Mouse (Mus musculus) neural tube, embryonic 14.5 days (tissue): ENCODE results near the gene Cadps. TPM values are rescaled to one million over a fixed set of nuclear protein-coding genes. Genes with fewer than 3 reads are reported as not detected.
A peak's percentile ranks its signal among the peaks of the same experiment; 100 is the strongest.

Experiments
- ATAC-seq: fragments of 200-750 bp; cut with Nextera tagmentation; 2 replicates; pipeline ENCODE4 v1.8.0; 2017; ENCODE audit warnings: low read depth, mild to moderate bottlenecking, moderate TSS enrichment, moderate library complexity
- H3K27ac ChIP-seq: fragments of 300-500 bp; sonication (generic); 2 replicates; pipeline ENCODE4 v1.5.1; 2014; ENCODE audit warnings: low read depth, mild to moderate bottlenecking, control low read depth, low read length, moderate library complexity, mixed read lengths
- H3K27me3 ChIP-seq: fragments of 300-500 bp; sonication (generic); 2 replicates; pipeline ENCODE4 v1.6.1; 2014; ENCODE audit warnings: low read length; ENCODE audit not compliant: control insufficient read depth, insufficient read depth
- H3K36me3 ChIP-seq: fragments of 300-500 bp; sonication (generic); 2 replicates; pipeline ENCODE4 v1.6.1; 2014; ENCODE audit warnings: low read length, mixed read lengths; ENCODE audit not compliant: control insufficient read depth, insufficient read depth
- H3K4me1 ChIP-seq: fragments of 300-500 bp; sonication (generic); 2 replicates; pipeline ENCODE4 v1.6.1; 2014; ENCODE audit warnings: low read length; ENCODE audit not compliant: control insufficient read depth, insufficient read depth
- H3K4me2 ChIP-seq: fragments of 300-500 bp; sonication (generic); 2 replicates; pipeline ENCODE4 v1.6.1; 2014; ENCODE audit warnings: mild to moderate bottlenecking, low read depth, low read length, control low read depth
- H3K4me3 ChIP-seq: fragments of 300-500 bp; sonication (generic); 2 replicates; pipeline ENCODE4 v1.5.1; 2014; ENCODE audit warnings: low read depth, low read length, control low read depth, mixed read lengths
- H3K9ac ChIP-seq: fragments of 300-500 bp; sonication (generic); replicated peaks from 2 replicates; pipeline ENCODE4 v1.6.1; 2014; ENCODE audit warnings: low read depth, mild to moderate bottlenecking, control low read depth, low read length, mixed read lengths
- H3K9me3 ChIP-seq: fragments of 300-500 bp; sonication (generic); 2 replicates; pipeline ENCODE4 v1.6.1; 2016; ENCODE audit warnings: low read length; ENCODE audit not compliant: control insufficient read depth
- WGBS: fragments of 180-500 bp; shearing (Covaris S2); extraction: QIAGEN DNeasy Blood & Tissue Kit; methylation state at CpG from one replicate; pipeline ENCODE4 v1.1.7; 2014; 5-methylcytosine and 5-hydroxymethylcytosine counted together
- polyA plus RNA-seq: library from polyadenylated mRNA; unstranded; fragments of >200 nt; fragmentation: Nextera tagmentation; extraction: Ambion mirVana; gene quantifications from 2 replicates; pipeline ENCODE4 v1.2.1, GENCODE M21; 2014

The Cadps gene
- polyA plus RNA-seq, 1 experiment from 2014 or later, result 86.2 TPM

DNA sequence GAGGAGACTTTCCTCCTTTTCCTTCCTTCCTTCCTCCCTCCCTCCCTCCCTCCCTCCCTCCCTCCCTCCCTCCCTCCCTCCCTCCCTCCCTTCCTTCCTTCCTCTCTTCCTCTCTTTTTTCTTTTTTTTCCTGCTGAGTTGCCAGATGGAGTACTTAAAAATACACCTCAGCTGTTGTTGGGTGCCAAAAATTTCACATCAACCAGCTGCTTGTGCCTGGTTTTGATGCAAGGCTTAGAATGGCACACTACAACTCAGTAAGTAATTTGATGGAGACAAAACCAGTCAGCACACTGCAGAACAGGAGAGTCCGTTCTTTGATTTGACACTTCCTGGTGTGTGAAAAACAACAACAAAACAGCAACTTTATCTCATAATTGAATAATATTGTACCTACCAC, 42.9 kb downstream of the Cadps start:
- Histone ChIP-seq H3K9ac (no peak overlapping the region), H3K27me3 (no peaks in the 10 kb centered on the region), H3K27ac (no peak overlapping the region), H3K4me2 (no peak overlapping the region), H3K9me3 (no peaks in the 10 kb centered on the region), H3K4me3 (no peak overlapping the region), H3K4me1 (no peaks in the 10 kb centered on the region), H3K36me3 (no peaks in the 10 kb centered on the region)
- 79% methylated on average over 1 of the region's 1 CpGs for WGBS
- ATAC-seq, result no peak

GRCm38 (mm10) chr14:12777990-12778389, 44.9 kb downstream of the Cadps start:
- Histone ChIP-seq H3K4me1 (no peaks in the 10 kb centered on the region), H3K27ac (no peak overlapping the region), H3K27me3 (no peaks in the 10 kb centered on the region), H3K4me2 (no peak overlapping the region), H3K4me3 (no peak overlapping the region), H3K9me3 (no peaks in the 10 kb centered on the region), H3K9ac (no peak overlapping the region), H3K36me3 (no peaks in the 10 kb centered on the region)
- WGBS, result 77% methylated on average over 4 of the region's 4 CpGs
- ATAC-seq, result no peak

DNA sequence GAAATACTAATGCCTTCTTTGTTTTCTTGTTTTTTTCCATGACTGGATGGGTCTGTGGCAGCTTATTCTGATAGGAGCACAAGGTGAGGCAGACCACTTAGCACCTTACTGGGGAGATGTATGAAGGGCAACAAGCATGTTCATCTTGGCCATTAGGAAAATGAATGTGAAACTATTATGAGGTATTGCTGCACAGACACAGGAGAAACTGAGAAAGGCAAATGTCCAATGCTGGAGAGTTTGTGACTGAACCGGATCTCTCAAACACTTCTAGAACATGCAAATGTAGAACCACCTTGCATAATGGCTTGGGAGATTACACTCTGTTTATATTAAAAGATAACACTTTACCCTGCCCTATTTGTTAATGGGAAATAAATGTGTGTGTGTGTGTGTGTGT, 54.0 kb downstream of the Cadps start:
- Histone ChIP-seq H3K36me3 (no peaks in the 10 kb centered on the region), H3K4me3 (no peak overlapping the region), H3K9me3 (no peaks in the 10 kb centered on the region), H3K27me3 (no peaks in the 10 kb centered on the region), H3K4me2 (no peak overlapping the region), H3K9ac (no peak overlapping the region), H3K27ac (no peak overlapping the region), H3K4me1 (no peaks in the 10 kb centered on the region)
- WGBS, result 91% methylated on average over 1 of the region's 1 CpGs
- no peak for ATAC-seq

GRCm38 (mm10) chr14:12753237-12753636, 69.6 kb downstream of the Cadps start:
- no peak for ATAC-seq
- WGBS, result 91% methylated on average over 4 of the region's 4 CpGs
- no peak overlapping the region for H3K27ac ChIP-seq

DNA sequence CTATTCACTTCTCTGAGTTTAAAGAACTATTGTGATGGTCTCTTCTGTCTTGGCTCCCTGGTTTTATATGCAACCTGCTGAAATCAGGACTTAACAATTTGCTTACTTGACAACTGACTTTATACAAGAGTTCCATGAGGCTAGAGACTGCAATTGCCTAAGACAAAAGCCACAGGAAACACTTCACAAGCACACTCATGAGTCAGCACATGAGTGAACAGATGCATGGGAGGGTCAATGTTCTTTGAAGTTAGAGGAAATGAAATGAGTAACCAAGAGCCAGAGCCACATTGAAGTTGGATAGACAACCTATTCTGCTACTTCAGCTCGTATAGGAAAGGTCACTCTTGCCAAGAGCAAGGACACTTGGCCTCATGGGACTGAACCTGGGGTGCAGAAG, 71.1 kb downstream of the Cadps start:
- no peak overlapping the region for H3K4me2 ChIP-seq
- H3K4me1 ChIP-seq, result no peaks in the 10 kb centered on the region
- no peaks in the 10 kb centered on the region for H3K36me3 ChIP-seq
- 61% methylated on average over 1 of the region's 1 CpGs for WGBS
- ATAC-seq, result no peak
- no peaks in the 10 kb centered on the region for H3K9me3 ChIP-seq
- H3K4me3 ChIP-seq, result no peak overlapping the region
- H3K9ac ChIP-seq, result no peak overlapping the region
- no peak overlapping the region for H3K27ac ChIP-seq
- H3K27me3 ChIP-seq, result no peaks in the 10 kb centered on the region

More at GRCm38 (mm10) chr14:12753237-12753636, 69.6 kb downstream of the Cadps start:
- Histone ChIP-seq H3K4me1 (no peaks in the 10 kb centered on the region), H3K4me3 (no peak overlapping the region), H3K9me3 (no peaks in the 10 kb centered on the region), H3K36me3 (no peaks in the 10 kb centered on the region), H3K4me2 (no peak overlapping the region), H3K9ac (no peak overlapping the region), H3K27me3 (no peaks in the 10 kb centered on the region)

DNA sequence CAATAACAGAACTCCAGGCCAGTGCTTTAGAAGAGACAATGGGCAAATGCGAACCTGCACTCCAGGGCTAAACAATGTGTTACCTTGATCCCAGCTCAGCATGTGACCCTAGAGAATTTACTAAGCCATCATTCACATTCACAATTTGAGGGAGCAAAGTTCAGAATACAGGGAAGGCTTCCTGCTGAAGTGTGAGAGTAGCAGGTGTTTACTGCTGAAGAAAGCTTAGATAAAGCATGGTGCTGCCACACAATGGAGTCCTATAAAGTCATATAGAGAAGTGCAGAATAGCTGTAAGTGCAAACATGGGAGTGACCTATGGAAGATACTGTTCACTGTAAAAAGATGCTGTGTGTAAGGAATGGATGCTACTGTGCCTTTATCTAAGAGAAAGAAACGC, 91.9 kb downstream of the Cadps start:
- Histone ChIP-seq H3K4me2 (no peak overlapping the region), H3K9ac (no peak overlapping the region), H3K4me3 (no peak overlapping the region), H3K9me3 (no peaks in the 10 kb centered on the region), H3K4me1 (no peaks in the 10 kb centered on the region), H3K36me3 (no peaks in the 10 kb centered on the region), H3K27me3 (no peaks in the 10 kb centered on the region), H3K27ac (no peak overlapping the region)
- WGBS, result 85% methylated on average over 2 of the region's 2 CpGs
- ATAC-seq, result no peak

DNA sequence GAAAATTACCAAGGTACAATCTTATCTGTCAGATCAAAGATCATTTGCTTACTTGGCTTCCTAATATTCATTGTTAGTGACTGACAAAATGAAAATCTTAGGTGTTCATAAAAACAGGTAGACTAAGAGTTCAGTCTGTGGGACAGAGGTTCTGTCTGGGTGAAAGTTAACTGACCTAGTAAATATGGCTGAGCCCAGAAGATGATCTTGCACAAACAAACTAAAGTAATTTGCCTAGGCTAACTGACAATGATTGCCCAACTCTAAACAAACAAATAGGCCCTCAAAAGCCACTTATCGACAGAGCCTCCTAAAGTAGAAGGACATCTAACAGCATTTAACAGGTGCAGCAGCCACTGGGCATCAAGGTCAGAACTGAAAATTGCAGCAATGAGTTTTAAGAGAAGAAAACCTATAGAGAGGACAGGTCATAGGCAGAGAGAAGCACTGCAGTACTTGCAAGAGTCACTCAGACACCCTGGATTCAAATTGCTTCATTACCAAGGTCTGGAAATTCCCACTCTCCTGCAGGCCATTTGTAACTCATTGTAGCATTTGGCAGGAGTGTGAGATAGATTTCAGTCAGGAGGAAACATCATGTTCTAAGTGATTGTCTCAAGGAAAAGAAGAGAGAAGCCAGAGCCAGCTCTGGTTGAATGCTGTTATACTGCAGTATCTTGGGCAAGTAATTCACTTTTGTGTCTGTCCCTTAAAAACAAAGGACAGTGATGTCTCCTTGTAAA, 100.3 kb downstream of the Cadps start:
- no peaks in the 10 kb centered on the region for H3K4me1 ChIP-seq
- no peak overlapping the region for H3K9ac ChIP-seq
- no peak overlapping the region for H3K4me3 ChIP-seq
- no peak overlapping the region for H3K4me2 ChIP-seq
- no peaks in the 10 kb centered on the region for H3K27me3 ChIP-seq
- H3K9me3 ChIP-seq, result no peaks in the 10 kb centered on the region
- H3K27ac ChIP-seq, result no peak overlapping the region
- ATAC-seq, result no peak
- 77% methylated on average over 1 of the region's 1 CpGs for WGBS
- no peaks in the 10 kb centered on the region for H3K36me3 ChIP-seq

DNA sequence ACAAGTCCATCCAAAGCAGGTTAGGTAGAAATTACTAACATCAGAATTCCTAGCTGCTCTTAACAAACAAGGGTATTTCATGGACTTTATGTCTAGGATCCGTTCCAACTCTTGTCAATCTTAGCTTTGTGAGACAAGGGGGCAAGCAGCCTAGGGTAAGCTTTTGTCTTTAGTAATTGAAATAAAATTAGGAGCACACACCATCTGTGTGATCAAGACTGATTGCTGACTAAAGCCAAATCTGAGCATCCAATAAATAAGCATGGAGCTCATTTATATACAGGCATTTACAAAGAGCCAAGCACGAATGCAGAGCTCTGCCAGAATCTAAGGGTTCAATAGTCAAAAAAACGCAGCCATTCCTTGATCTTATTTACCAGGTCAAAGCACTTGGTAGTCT, 104.1 kb downstream of the Cadps start:
- H3K4me1 ChIP-seq, result 0 out of 2 replicates have a peak, but pooled peaks cover 4% of the 10 kb centered on the region
- H3K36me3 ChIP-seq, result no peaks in the 10 kb centered on the region; the same call in 1 of the 2 replicates
- no peak overlapping the region for H3K9ac ChIP-seq
- ATAC-seq, result no peak
- no peak overlapping the region for H3K27ac ChIP-seq
- H3K9me3 ChIP-seq, result no peaks in the 10 kb centered on the region
- 49% methylated on average over 3 of the region's 3 CpGs for WGBS
- no peak overlapping the region for H3K4me3 ChIP-seq
- no peaks in the 10 kb centered on the region for H3K27me3 ChIP-seq
- H3K4me2 ChIP-seq, result no peak overlapping the region

- no peak overlapping the region for H3K27ac ChIP-seq
- no peak overlapping the region for H3K9ac ChIP-seq
- no peaks in the 10 kb centered on the region; the same call in 1 of the 2 replicates for H3K36me3 ChIP-seq
- 0 out of 2 replicates have a peak, but pooled peaks have one; percentile 10 for ATAC-seq
- H3K27me3 ChIP-seq, result no peaks in the 10 kb centered on the region
- 0 out of 2 replicates have a peak, but pooled peaks cover 4% of the 10 kb centered on the region for H3K4me1 ChIP-seq
- no peaks in the 10 kb centered on the region for H3K9me3 ChIP-seq
- no peak overlapping the region for H3K4me2 ChIP-seq
- no peak overlapping the region for H3K4me3 ChIP-seq
- WGBS, result 59% methylated on average over 2 of the region's 2 CpGs
Measured at GRCm38 (mm10) chr14:12715906-12716659, 106.8 kb downstream of the Cadps start.
